Mouse (Mus musculus) large intestine, adult 2 months (tissue): ENCODE measurements around the gene Lrrc61. TPM values are rescaled to one million over a fixed set of nuclear protein-coding genes. Genes with fewer than 3 reads are reported as not detected.

Experiments used
- DNase-seq: peaks from one replicate; pipeline ENCODE4 v3.0.0-alpha.2; 2012; ENCODE audit warnings: low read depth, low spot score
- WGBS: fragments of 180-500 bp; shearing (Covaris S2); methylation state at CpG from one replicate; pipeline ENCODE4 v1.1.7; 2018; 5-methylcytosine and 5-hydroxymethylcytosine counted together
- polyA plus RNA-seq: library from polyadenylated mRNA; depleted of rRNA; stranded (reverse); fragments of >200 nt; gene quantifications from 2 replicates; pipeline ENCODE4 v1.2.3, GENCODE M21; 2012

The Lrrc61 gene
- polyA plus RNA-seq, 1 experiment = 12.1 TPM

DNA sequence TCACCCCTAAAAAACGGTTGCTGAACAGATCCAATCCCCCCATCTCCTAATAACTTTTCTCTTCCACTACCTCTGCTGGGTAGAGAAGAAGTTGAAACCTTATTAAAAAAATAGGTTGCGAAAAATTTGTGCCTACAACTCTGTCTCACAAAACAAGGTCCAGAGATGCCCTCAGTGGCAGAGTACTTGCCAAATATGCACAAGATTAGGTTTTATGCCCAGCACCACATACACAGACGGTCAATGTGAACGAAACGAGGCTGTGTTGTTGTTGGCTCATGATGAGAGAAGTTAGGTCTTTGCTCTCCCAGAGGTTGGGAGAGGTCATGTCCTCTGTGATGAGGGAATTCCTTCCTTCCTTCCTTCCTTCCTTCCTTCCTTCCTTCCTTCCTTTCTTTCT is 9.3 kb upstream of the Lrrc61 start:
- no peak for DNase-seq
- WGBS = 54% methylated on average over 5 of the region's 5 CpGs

- 41% methylated on average over 1 of the region's 1 CpGs for WGBS
- no peak for DNase-seq
Measured at GRCm38 (mm10) chr6:48546271-48546670, 8.3 kb upstream of the Lrrc61 start.

DNA sequence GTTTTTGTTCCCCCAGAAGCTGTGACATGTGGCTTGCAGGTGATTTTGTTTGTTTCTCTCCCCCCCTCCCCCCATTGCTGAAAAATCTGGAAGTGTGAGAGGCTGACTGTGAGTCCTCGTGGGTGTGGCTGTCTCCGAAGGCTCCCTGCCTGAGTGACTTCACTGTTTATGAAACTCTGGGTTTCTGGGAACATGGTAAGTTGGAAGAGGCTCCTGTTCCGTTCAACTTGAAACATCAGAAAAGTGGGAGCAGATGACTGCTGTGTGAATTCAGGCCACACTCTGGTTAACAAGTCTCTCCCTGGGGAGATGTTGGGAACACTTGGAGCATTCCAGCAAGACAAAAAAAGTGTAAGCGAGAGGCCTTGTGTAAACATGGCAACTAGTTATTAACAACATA is 7.7 kb upstream of the Lrrc61 start:
- DNase-seq = no peak
- 52% methylated on average over 4 of the region's 4 CpGs for WGBS

DNA sequence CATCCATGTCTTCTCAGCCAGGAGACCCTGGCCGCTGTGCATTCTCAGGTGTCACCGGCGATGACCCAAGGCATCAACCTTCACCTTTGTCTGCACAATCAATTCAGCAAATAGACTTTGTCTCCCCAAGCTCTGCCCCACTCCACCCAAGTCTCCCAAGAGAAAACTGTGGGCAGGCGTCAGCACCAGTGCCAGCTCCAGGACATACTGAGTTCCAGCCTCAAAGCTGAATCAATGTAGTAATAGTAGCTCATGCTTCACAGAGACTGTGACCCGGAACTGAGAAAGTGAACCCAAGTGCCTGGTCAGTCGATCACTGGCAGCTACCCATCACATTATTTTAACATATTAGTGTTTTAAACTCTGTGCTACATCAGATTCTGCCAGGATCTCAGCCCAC is 6.3 kb upstream of the Lrrc61 start:
- DNase-seq = no peak
- WGBS = 79% methylated on average over 6 of the region's 6 CpGs

DNA sequence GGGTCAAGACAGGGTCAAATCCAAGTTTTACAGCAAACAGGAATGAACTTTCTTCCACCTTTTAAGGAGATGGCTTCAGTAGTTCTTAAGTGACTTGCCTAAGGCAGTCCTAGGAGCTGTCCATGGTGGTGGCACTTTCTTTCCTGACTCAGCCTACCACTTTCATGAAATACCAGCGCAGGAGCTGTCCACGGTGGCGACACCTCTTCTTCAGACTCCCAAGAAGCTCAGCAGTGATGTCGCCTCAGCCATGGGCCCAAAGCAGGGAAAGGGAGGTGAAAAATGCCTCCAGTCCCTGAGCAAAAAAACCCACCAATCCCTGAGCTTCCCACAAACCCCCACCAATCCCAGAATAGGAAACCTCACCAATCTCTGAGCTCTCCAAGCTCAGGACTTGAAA is 1.7 kb upstream of the Lrrc61 start:
- 52% methylated on average over 4 of the region's 4 CpGs for WGBS
- DNase-seq = no peak

DNA sequence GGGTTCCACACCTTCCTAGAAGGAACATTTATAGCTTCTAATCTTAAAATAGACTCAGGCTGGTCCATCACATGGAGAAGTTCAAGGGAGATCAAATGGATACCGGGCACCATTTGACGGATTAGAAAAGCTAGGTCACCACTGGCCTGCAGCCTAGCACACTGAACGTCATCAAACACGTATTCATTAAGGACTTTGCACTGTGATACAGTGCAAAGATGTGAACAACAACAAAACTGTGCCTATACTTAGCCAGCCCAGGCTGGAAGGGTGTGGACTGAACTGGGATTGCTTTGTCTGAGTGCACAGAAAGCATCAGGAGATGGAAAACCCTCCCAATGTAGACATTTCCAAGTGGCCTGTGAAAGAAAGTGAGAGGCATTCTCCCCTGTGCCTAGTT is 777 bp upstream of the Lrrc61 start:
- WGBS = 56% methylated on average over 4 of the region's 4 CpGs
- no peak for DNase-seq

- no peak for DNase-seq
- 25% methylated on average over 14 of the region's 14 CpGs for WGBS
Measured at GRCm38 (mm10) chr6:48555104-48555890, 701 bp downstream of the Lrrc61 start.

DNA sequence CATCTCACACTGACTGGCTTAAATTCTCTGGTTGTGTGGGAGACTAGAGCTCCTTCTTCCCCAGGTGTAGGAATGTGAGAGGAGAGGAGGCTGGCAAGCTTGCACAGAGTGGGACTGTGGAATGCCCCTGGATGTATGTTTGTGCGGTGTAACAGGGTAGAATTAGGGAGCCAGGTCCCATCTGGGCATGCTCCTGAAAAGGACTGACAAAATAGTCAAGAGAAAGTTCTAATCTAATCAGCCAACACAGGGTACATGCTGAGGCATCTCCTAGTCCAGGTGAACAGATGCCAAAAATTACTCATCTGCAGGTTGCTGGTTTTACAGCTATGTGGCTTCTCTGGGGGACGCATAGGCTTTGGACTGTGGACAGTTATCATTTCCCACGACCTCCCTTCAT is 1.4 kb downstream of the Lrrc61 start:
- 90% methylated on average over 3 of the region's 3 CpGs for WGBS

GRCm38 (mm10) chr6:48565693-48566310 is 11.2 kb downstream of the Lrrc61 start:
- 72% methylated on average over 4 of the region's 4 CpGs for WGBS

More for the DNA sequence above, 1.4 kb downstream of the Lrrc61 start:
- DNase-seq = no peak

DNA sequence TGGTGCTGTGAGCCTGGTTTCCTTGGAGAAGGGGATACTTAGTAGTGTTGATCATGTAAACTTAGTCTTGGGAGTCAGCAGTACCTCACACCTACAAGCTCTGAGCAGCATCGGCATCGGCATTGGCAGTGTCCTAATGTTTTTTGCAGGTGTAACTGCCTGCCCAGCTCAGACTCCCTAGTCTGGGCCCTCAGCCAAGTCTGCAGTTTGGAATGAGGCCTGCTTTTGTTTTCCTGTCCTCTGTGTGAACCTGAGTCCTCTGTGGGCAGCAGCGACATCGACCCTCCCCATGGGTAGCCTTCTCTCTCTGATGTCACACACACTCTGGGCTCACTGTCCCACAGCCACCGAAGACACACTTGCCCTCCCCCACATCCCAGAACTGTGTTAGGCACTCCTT is 11.7 kb downstream of the Lrrc61 start:
- 20% methylated on average over 5 of the region's 5 CpGs for WGBS

More at GRCm38 (mm10) chr6:48565693-48566310, 11.2 kb downstream of the Lrrc61 start:
- no peak for DNase-seq

GRCm38 (mm10) chr6:48568036-48568984 is 13.7 kb downstream of the Lrrc61 start:
- no peak for DNase-seq
- WGBS = 33% methylated on average over 21 of the region's 21 CpGs

More for the DNA sequence above, 11.7 kb downstream of the Lrrc61 start:
- DNase-seq = no peak

- 64% methylated on average over 8 of the region's 8 CpGs for WGBS
- no peak for DNase-seq
Measured at GRCm38 (mm10) chr6:48569065-48569807, 14.6 kb downstream of the Lrrc61 start.

- no peak for DNase-seq
- WGBS = 86% methylated on average over 5 of the region's 5 CpGs
Measured at GRCm38 (mm10) chr6:48572014-48572413, 17.4 kb downstream of the Lrrc61 start.

DNA sequence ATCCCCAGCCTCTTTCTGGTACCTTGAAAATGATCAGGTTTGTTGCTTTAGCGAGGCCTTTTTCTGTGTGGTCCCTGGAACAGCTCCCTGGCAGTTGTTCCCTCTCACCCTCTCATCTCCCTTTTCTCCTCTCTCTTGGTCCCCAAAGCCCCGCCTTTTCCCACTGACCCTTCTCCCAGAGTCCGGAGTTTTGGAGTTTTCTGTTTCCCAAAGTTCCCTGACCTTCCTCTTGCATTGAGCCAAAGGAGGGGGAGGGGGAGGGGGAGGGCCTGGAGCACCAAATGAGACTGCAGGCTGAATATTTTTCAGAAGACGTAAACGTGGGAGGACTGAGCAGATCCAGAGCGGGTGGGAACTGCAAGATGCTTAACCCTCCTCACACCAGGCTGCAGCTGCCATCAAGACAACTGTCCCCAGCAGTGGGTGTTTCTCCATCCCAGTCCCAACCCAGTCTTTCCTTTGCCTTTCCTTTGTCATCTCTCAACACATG is 18.0 kb downstream of the Lrrc61 start, which contains the start of gene Rarres2:
Rarres2 (minus strand) TSS at position 218 of the 490 bp plus-strand sequence.
- no peak for DNase-seq
- 38% methylated on average over 6 of the region's 6 CpGs for WGBS

DNA sequence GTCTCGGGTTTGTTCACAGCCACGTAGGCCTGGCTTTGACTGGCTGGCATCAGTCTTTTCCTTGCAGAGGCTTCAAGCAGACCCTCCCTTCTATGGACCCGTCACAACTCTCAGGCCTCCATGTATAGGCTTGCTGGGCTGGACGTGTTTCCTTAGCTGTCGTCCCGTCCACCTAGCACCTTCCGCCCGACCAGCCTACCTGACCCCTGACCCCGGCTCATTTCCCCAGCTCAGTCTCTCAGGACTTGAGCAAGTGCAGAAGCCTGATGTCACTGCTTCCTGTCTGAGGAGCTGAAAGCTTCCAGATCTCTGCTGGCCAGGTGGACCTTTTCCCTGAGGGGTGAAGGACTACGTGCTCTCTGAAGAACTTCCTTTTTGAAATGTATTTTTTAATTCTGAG is 18.7 kb downstream of the Lrrc61 start:
- no peak for DNase-seq
- 69% methylated on average over 10 of the region's 10 CpGs for WGBS

GRCm38 (mm10) chr6:48573981-48574380 is 19.4 kb downstream of the Lrrc61 start:
- 76% methylated on average over 3 of the region's 3 CpGs for WGBS
- no peak for DNase-seq

DNA sequence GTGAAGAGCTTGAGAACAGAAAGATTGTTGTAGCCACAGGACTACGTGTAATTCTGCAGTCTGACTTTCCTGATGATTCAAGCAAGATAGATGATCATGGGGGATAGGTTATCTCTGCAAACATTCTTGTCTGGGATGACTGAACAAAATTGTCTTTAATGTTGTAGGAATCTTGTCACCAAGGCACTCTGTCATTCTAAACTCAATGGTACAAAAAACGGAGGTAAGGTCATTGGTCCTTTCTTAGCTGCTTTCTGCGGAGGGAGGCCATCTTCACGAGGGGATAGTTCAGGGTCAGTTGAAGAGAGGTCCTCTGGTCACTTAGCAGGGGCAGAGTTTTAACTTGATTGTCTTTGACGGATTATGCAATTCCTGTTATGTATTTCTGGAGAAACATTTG is 24.1 kb downstream of the Lrrc61 start:
- 47% methylated on average over 5 of the region's 5 CpGs for WGBS
- DNase-seq = no peak

DNA sequence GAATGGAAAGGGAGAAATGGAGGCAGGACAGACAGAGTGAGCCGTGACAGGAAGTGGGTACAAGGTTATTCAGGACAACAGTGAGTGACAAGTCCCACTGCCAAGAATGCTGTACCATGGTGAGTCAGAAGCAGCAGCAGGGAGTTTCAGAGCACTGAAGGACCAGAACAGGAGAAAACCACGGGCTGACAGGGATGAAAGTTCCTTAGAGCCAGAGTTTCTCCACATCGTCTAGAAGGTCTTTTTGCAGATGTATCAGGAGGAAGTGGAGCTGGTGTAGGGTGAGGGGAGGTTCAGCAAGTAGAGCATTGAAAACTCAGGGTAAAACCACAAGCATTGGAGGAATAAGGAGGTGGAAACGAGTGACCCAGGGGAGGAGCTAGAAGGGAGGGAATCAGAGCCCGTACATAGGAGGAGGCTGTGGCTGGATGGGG is 24.6 kb downstream of the Lrrc61 start:
- 13% methylated on average over 5 of the region's 5 CpGs for WGBS
- no peak for DNase-seq

- WGBS = 57% methylated on average over 3 of the region's 3 CpGs
- DNase-seq = no peak
Measured at GRCm38 (mm10) chr6:48581257-48581656, 26.7 kb downstream of the Lrrc61 start.
